Mouse (Mus musculus) cortical plate, adult 2 months (tissue): ENCODE measurements around the gene Emc9.

Experiments used
- CTCF ChIP-seq: fragments of 200-500 bp; IDR thresholded peaks from 2 replicates; pipeline ENCODE4 v1.5.1; 2011; ENCODE audit warnings: mild to moderate bottlenecking, control low read depth, low read length; ENCODE audit not compliant: insufficient read depth; ENCODE audit errors: extremely low read depth
- POLR2A ChIP-seq: fragments of 200-500 bp; IDR thresholded peaks from 2 replicates; pipeline ENCODE4 v1.6.1; 2011; ENCODE audit warnings: mild to moderate bottlenecking, low read length, control low read depth; ENCODE audit not compliant: insufficient read depth; ENCODE audit errors: extremely low read depth

- no peak for TF ChIP-seq CTCF
- TF ChIP-seq POLR2A, result no peak
Measured at GRCm38 (mm10) chr14:55608339-55608738, 23.2 kb upstream of the Emc9 start.
